Mouse (Mus musculus): ENCODE data around the gene Dapk1. TPM values are rescaled to one million over a fixed set of nuclear protein-coding genes. Genes with fewer than 3 reads are reported as not detected.

The Dapk1 gene
- polyA plus RNA-seq, 1 experiment from 2014 or later = 8.2 TPM

DNA sequence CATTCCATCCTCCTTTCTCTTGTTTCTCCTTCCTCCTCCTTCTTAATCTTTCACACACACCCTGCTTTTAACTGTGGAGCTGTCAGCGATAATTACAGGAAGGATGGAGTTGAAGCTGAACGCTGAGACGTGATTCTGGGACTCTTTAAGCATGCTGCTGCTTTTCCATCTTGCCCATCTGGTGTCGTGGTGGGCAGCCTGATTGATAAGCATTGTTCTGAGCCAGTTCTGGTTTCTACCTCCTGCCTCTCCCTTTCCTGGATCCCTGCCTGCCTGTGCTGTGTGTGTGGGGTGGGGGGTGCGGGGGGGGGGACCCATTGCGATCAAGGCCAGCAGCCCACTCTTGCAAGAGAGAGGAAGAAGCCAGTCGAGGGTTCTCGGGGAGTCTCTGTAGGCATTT, 95.0 kb downstream of the Dapk1 start:
- no peak overlapping the region for H3K4me2 ChIP-seq
- WGBS = 43% methylated on average over 6 of the region's 8 CpGs
- no peak for ATAC-seq (ENCODE audit: extremely low read depth, insufficient number of reproducible peaks, low FRiP score, low TSS enrichment)

DNA sequence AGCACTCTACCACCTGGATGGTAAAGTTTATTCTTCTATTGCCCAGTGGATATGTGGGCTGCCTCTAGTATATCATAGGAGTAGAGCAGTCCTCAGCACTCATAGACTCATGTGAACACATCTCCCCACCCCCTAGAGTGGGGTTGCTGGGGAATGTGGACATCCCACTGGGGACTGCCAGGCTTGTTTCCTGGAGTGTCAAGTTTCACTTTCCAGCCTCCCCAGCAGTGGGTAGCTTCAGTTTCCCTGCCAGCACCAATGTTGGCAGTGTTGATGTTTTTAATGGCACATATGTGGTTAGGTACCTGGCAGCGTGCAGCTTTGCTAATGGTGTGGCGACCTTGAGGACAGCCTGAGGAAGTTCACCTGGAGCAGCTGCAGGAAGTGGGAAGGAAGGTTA, 96.3 kb downstream of the Dapk1 start:
- Histone ChIP-seq H3K4me3 (no peak overlapping the region), H3K27me3 (replicated peaks) (no peaks in the 10 kb centered on the region), H3K9me3 (0 out of 2 replicates have a peak, but pooled peaks cover under 1% of the 10 kb centered on the region), H3K9ac (no peak overlapping the region), H3K4me1 (peaks cover 34% of the 10 kb centered on the region), H3K4me2 (no peak overlapping the region), H3K36me3 (no peaks in the 10 kb centered on the region), H3K27ac (replicated peaks) (no peak overlapping the region)
- WGBS = 91% methylated on average over 2 of the region's 2 CpGs
- no peak for ATAC-seq (ENCODE audit: extremely low read depth, insufficient number of reproducible peaks, low FRiP score, low TSS enrichment)

More for the DNA sequence above, 95.0 kb downstream of the Dapk1 start:
- Histone ChIP-seq H3K4me3 (no peak overlapping the region), H3K9ac (no peak overlapping the region), H3K27me3 (replicated peaks) (no peaks in the 10 kb centered on the region), H3K4me1 (peaks cover 34% of the 10 kb centered on the region), H3K9me3 (peaks cover 11% of the 10 kb centered on the region; the same call in 1 of the 2 replicates), H3K27ac (replicated peaks) (no peak overlapping the region), H3K36me3 (no peaks in the 10 kb centered on the region)

DNA sequence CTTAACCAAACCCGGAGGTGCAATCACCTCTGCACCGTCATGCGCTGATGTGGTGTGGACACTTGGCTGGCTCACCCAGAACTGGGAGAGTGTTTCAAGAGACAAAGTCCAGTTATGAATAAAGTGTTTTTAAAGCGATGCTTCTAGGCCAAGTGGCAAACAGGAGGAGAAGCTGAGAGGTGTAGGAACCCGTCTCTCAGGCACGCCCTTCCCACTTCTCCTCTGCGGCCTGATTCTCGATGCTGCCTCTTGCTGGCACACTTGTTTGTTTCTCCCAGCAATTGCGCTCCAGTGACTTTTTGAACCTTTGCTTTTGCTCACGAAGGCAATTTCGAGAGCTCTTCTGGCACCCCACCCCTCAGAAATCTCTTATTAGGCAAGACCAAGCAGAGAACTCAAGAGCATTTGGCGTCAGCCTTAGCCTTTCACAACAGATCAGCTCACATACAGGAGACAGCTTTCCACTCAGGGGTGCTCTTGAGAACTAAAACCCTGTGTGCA, 100.0 kb downstream of the Dapk1 start:
- no peak for ATAC-seq (ENCODE audit: extremely low read depth, insufficient number of reproducible peaks, low FRiP score, low TSS enrichment)
- H3K36me3 ChIP-seq = no peaks in the 10 kb centered on the region
- no peak overlapping the region for H3K27ac ChIP-seq (replicated peaks)
- H3K9ac ChIP-seq = no peak overlapping the region
- H3K27me3 ChIP-seq (replicated peaks) = no peaks in the 10 kb centered on the region
- 83% methylated on average over 12 of the region's 12 CpGs for WGBS
- H3K4me3 ChIP-seq = no peak overlapping the region
- H3K4me1 ChIP-seq = peaks cover 10% of the 10 kb centered on the region
- no peaks in the 10 kb centered on the region for H3K9me3 ChIP-seq
- H3K4me2 ChIP-seq = no peak overlapping the region

DNA sequence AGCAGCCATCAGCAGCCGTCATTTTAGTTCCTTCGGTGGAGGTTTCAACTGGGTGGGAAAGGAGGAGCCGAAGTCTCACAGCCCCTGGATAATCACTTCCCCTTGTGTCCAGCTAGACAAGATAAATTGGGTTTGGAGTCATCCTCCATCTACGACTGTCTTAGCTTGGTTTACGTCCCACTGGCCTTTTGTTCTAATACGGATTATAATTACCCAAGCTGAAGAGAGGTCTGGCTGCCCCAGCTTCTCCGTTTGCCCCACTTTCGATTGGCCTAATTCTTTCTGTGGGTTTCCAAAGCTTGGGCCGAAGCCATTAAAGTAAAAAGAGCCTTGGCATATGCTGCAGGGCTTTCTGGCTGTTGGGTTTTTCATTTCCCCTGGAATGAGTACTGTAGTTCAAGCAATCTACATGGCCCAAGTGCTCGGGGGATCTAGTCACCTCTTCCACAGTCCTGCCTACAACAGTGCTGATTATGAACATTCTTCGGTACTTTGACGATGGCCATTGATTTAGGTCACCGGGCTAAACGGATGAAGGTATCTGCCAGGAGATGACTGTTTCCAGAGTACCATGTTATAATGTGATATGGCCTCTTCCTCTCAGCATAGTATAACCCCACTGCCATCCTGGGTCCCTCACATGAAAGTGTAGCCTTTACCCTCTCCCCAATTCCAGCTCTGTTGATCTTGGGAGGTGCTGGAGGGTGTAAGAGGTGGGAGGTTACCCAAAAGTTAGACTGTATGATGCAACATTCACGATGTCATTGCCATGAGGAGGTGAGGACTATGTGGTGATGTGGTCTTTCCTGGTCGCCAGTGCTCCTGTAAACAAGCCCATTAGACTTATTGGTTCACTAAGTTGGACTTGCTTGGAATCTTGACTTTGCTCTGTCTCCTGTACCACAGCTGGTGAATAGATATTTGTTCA, 106.1 kb downstream of the Dapk1 start:
- WGBS = 80% methylated on average over 16 of the region's 16 CpGs
- H3K4me3 ChIP-seq = no peak overlapping the region
- H3K9me3 ChIP-seq = no peaks in the 10 kb centered on the region
- peaks cover 9% of the 10 kb centered on the region for H3K4me1 ChIP-seq
- no peaks in the 10 kb centered on the region for H3K36me3 ChIP-seq
- no peak for ATAC-seq (ENCODE audit: extremely low read depth, insufficient number of reproducible peaks, low FRiP score, low TSS enrichment)
- no peak overlapping the region for H3K27ac ChIP-seq (replicated peaks)
- no peak overlapping the region for H3K4me2 ChIP-seq
- no peaks in the 10 kb centered on the region for H3K27me3 ChIP-seq (replicated peaks)
- no peak overlapping the region for H3K9ac ChIP-seq

DNA sequence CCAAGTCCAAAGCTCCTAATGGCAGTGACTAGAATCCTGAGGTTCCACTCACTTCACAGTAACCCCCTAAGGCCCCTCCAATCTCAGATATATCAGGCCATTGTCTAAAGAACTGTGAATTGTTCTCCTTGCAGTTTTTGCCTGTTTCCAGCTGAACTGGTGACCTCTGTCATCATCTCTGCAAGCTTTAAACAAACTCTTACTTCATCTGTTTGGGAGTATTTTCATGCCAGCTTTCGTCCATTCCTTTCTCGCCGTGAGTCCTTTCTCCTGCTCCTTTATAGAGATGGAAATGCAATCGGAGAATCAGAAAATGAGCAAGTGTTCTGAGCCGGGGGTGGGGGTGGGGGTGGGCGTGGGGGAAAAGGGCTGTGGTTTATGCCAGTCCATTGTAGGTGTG, 107.4 kb downstream of the Dapk1 start:
- Histone ChIP-seq H3K4me2 (no peak overlapping the region), H3K36me3 (no peaks in the 10 kb centered on the region)
- 71% methylated on average over 6 of the region's 6 CpGs for WGBS

DNA sequence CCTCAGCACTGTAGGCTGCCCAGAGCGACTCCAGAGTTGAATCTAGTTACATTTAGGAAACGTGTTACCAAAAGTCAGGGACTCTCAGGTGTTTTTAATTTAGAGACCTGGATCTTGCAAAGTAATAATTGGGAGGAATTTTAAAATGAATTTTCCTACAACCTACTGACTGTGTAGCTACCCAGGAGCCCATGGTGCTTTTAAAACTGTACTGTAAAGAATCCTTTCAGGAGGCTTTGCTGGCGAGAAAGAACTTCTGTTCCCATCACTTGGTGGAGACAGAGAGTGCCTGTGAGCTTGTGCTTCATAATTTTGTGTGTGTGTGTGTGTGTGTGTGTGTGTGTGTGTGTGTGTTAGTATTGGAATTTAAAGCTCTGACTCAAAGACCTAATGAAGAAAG, 109.2 kb downstream of the Dapk1 start:
- Histone ChIP-seq H3K27me3 (replicated peaks) (no peaks in the 10 kb centered on the region), H3K9me3 (no peaks in the 10 kb centered on the region), H3K27ac (replicated peaks) (no peak overlapping the region), H3K36me3 (no peaks in the 10 kb centered on the region), H3K9ac (no peak overlapping the region), H3K4me3 (no peak overlapping the region), H3K4me1 (peaks cover 9% of the 10 kb centered on the region), H3K4me2 (no peak overlapping the region)
- ATAC-seq (ENCODE audit: extremely low read depth, insufficient number of reproducible peaks, low FRiP score, low TSS enrichment) = no peak
- WGBS = 84% methylated on average over 3 of the region's 3 CpGs

More for the DNA sequence above, 107.4 kb downstream of the Dapk1 start:
- no peak for ATAC-seq (ENCODE audit: extremely low read depth, insufficient number of reproducible peaks, low FRiP score, low TSS enrichment)
- Histone ChIP-seq H3K4me1 (peaks cover 9% of the 10 kb centered on the region), H3K4me3 (no peak overlapping the region), H3K27ac (replicated peaks) (no peak overlapping the region), H3K27me3 (replicated peaks) (no peaks in the 10 kb centered on the region), H3K9me3 (no peaks in the 10 kb centered on the region), H3K9ac (no peak overlapping the region)

DNA sequence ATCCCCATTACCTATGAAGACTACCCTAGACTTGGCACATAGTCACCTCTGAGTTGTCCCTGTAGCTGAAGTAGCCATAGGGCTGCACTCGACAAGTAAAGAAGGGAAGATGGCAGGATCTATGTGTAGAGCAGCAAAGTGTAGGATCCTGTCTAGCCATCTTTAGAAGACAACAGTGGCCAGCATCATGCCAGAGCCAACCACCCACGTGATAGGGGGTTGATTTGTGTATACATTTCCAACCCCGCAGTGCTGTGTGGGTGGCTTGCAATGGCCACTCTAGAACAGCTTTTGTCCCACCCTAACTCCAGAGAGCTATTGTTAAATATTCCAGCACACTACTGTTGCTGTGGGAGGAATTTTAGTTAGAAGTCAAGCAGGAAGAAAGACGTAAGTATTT, 111.8 kb downstream of the Dapk1 start:
- WGBS = 83% methylated on average over 4 of the region's 4 CpGs
- H3K27ac ChIP-seq (replicated peaks) = no peak overlapping the region

DNA sequence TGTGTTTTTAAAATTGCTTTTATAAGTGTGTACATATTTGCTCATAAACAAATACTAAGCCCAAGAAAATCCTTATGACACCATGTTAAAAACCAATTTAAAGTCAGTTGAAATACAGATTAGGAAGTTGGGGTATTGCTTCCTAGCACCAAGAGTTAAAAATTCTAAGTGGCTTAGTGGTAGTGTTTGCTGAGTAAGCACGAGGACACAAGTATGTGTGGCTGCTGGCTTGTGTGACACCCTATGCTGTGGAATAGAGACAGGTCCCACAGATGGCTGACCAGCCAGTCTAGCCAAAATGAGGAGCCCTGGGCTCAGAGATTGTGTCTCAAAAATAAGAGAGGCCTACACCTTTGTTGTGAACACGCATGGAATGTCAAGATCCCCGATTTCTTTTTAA, 114.4 kb downstream of the Dapk1 start:
- H3K9ac ChIP-seq = no peak overlapping the region
- H3K9me3 ChIP-seq = no peaks in the 10 kb centered on the region
- no peak overlapping the region for H3K4me3 ChIP-seq
- peaks cover 18% of the 10 kb centered on the region; the same call in 1 of the 2 replicates for H3K36me3 ChIP-seq
- H3K27me3 ChIP-seq (replicated peaks) = no peaks in the 10 kb centered on the region
- no peak overlapping the region for H3K4me2 ChIP-seq
- ATAC-seq (ENCODE audit: extremely low read depth, insufficient number of reproducible peaks, low FRiP score, low TSS enrichment) = no peak
- H3K27ac ChIP-seq (replicated peaks) = no peak overlapping the region
- WGBS = 45% methylated on average over 3 of the region's 3 CpGs
- H3K4me1 ChIP-seq = peaks cover 11% of the 10 kb centered on the region

More for the DNA sequence above, 111.8 kb downstream of the Dapk1 start:
- ATAC-seq (ENCODE audit: extremely low read depth, insufficient number of reproducible peaks, low FRiP score, low TSS enrichment) = no peak
- H3K4me2 ChIP-seq = no peak overlapping the region
- H3K4me1 ChIP-seq = peaks cover 11% of the 10 kb centered on the region
- no peaks in the 10 kb centered on the region for H3K27me3 ChIP-seq (replicated peaks)
- H3K36me3 ChIP-seq = no peaks in the 10 kb centered on the region
- no peaks in the 10 kb centered on the region for H3K9me3 ChIP-seq
- H3K9ac ChIP-seq = no peak overlapping the region
- no peak overlapping the region for H3K4me3 ChIP-seq

DNA sequence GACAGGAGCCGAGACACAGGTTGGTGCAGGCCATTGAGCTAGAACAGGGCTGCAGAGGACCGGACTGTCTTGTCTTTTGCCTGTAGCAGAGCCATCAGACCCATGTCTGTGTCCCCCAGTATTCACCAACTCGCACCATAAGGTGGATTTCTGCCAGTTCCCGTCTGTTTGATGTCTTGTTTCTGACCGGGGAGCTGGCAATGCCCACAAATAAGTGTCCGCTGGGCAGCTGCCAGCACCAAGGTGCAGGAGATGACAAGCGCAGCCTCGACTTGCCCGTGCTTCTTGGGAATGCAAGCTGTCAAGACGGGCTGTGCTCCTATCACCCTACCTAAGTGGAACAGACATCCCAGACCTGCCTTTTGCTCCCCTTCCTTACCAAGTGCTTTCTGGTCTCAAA, 115.7 kb downstream of the Dapk1 start:
- no peak overlapping the region for H3K9ac ChIP-seq
- no peak overlapping the region for H3K4me2 ChIP-seq
- no peaks in the 10 kb centered on the region for H3K9me3 ChIP-seq
- WGBS = 66% methylated on average over 10 of the region's 10 CpGs
- no peak for ATAC-seq (ENCODE audit: extremely low read depth, insufficient number of reproducible peaks, low FRiP score, low TSS enrichment)
- no peak overlapping the region for H3K4me3 ChIP-seq
- peaks cover 11% of the 10 kb centered on the region for H3K4me1 ChIP-seq
- H3K27me3 ChIP-seq (replicated peaks) = no peaks in the 10 kb centered on the region
- H3K36me3 ChIP-seq = peaks cover 18% of the 10 kb centered on the region; the same call in 1 of the 2 replicates
- no peak overlapping the region for H3K27ac ChIP-seq (replicated peaks)

DNA sequence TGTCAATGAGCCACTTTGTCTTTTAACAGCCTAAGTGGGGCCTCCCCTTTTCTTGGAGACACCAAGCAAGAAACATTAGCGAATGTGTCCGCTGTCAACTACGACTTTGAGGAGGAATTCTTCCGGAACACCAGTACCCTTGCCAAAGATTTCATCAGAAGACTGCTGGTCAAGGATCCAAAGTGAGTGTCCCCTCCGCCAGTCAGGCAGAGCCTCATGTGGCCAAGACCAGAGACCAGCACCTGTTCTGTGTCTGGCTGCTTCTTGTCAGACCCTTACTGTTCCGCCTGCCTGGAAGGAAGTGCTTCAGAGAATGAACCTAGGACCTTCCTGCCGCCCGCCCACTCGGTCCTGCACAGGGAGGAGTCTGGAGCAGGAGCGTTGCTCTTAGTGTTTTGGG, 117.8 kb downstream of the Dapk1 start:
- ATAC-seq (ENCODE audit: extremely low read depth, insufficient number of reproducible peaks, low FRiP score, low TSS enrichment) = no peak
- H3K4me3 ChIP-seq = no peak overlapping the region
- H3K4me2 ChIP-seq = no peak overlapping the region
- no peaks in the 10 kb centered on the region for H3K27me3 ChIP-seq (replicated peaks)
- peaks cover 14% of the 10 kb centered on the region for H3K4me1 ChIP-seq
- no peak overlapping the region for H3K9ac ChIP-seq
- H3K27ac ChIP-seq (replicated peaks) = no peak overlapping the region
- peaks cover 23% of the 10 kb centered on the region for H3K36me3 ChIP-seq
- 78% methylated on average over 10 of the region's 10 CpGs for WGBS
- no peaks in the 10 kb centered on the region for H3K9me3 ChIP-seq

DNA sequence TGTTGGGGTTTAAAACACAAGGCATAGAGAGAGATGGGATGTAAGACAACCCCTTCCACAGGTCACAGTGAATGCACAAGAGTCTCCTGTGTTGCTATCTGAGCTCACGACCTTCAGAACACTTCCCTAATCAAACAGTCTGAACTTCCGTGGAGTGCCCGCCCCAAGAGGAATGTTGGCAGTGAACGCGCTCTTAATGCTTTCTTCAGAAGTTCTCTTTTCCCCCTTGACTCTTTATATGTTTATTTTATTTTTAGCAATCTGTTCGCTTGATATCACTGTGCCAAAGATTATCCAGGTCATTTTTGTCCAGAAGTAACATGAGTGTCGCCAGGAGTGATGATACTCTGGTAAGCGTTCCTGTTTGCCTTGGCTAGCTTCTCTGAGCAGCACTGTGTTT, 121.0 kb downstream of the Dapk1 start:
- peaks cover 30% of the 10 kb centered on the region for H3K36me3 ChIP-seq
- ATAC-seq (ENCODE audit: extremely low read depth, insufficient number of reproducible peaks, low FRiP score, low TSS enrichment) = no peak
- no peak overlapping the region for H3K4me2 ChIP-seq
- H3K4me3 ChIP-seq = no peak overlapping the region
- no peaks in the 10 kb centered on the region for H3K27me3 ChIP-seq (replicated peaks)
- peaks cover 11% of the 10 kb centered on the region for H3K4me1 ChIP-seq
- no peaks in the 10 kb centered on the region for H3K9me3 ChIP-seq
- H3K9ac ChIP-seq = no peak overlapping the region
- peak overlapping the region; percentile 53 for H3K27ac ChIP-seq (replicated peaks)
- WGBS = 31% methylated on average over 8 of the region's 8 CpGs

All from heart, embryonic 13.5 days (tissue).